Mouse (Mus musculus): ENCODE results near the gene Gm5771. TPM values are rescaled to one million over a fixed set of nuclear protein-coding genes. Genes with fewer than 3 reads are reported as not detected.

Gm5771 gene
- total and polyA plus RNA-seq, 3 experiments: not detected

Other genes with a start within 250 kb of the Gm5771 start
- not detected for gene Try4, start 90.1 kb upstream of the Gm5771 start, total RNA-seq (2021)
- 0.29 and 0.53 TPM in 2 replicates for gene Try4, start 90.1 kb upstream of the Gm5771 start, polyA plus RNA-seq (2012; rRNA removed)
- not detected for gene Try5, start 75.5 kb upstream of the Gm5771 start, total RNA-seq (2021)
- gene Try5, start 75.5 kb upstream of the Gm5771 start, polyA plus RNA-seq (2012; rRNA removed): 0.41 TPM in 1 of 2 replicates, not detected in the other
- gene Try10, start 38.3 kb upstream of the Gm5771 start, total RNA-seq (2021): not detected
- not detected in 2 replicates for gene Try10, start 38.3 kb upstream of the Gm5771 start, polyA plus RNA-seq (2012; rRNA removed)
- gene Prss3, start 14.7 kb upstream of the Gm5771 start, total RNA-seq (2021): not detected
- gene Prss3, start 14.7 kb upstream of the Gm5771 start, polyA plus RNA-seq (2012; rRNA removed): not detected in 2 replicates
- gene Gm10334, start 53.8 kb downstream of the Gm5771 start, total RNA-seq (2021): not detected
- not detected in 2 replicates for gene Gm10334, start 53.8 kb downstream of the Gm5771 start, polyA plus RNA-seq (2012; rRNA removed)
- not detected for gene Prss1, start 66.6 kb downstream of the Gm5771 start, total RNA-seq (2021)
- not detected in 2 replicates for gene Prss1, start 66.6 kb downstream of the Gm5771 start, polyA plus RNA-seq (2012; rRNA removed)
- gene Prss2, start 129.4 kb downstream of the Gm5771 start, total RNA-seq (2021): not detected
- 0.67 TPM in 1 of 2 replicates, not detected in the other for gene Prss2, start 129.4 kb downstream of the Gm5771 start, polyA plus RNA-seq (2012; rRNA removed)
- gene Ephb6, start 213.1 kb downstream of the Gm5771 start, total RNA-seq (2021): 1 to 10 TPM; 1.6 to 2.0 TPM
- gene Ephb6, start 213.1 kb downstream of the Gm5771 start, polyA plus RNA-seq (2012; rRNA removed): 1.9 and 2.1 TPM in 2 replicates
- not detected for gene Trpv6, start 244.0 kb downstream of the Gm5771 start, total RNA-seq (2021)
- gene Trpv6, start 244.0 kb downstream of the Gm5771 start, polyA plus RNA-seq (2012; rRNA removed): not detected in 2 replicates